ENCODE assay signal across 8 mouse cellular contexts in the genomic region with DNA sequence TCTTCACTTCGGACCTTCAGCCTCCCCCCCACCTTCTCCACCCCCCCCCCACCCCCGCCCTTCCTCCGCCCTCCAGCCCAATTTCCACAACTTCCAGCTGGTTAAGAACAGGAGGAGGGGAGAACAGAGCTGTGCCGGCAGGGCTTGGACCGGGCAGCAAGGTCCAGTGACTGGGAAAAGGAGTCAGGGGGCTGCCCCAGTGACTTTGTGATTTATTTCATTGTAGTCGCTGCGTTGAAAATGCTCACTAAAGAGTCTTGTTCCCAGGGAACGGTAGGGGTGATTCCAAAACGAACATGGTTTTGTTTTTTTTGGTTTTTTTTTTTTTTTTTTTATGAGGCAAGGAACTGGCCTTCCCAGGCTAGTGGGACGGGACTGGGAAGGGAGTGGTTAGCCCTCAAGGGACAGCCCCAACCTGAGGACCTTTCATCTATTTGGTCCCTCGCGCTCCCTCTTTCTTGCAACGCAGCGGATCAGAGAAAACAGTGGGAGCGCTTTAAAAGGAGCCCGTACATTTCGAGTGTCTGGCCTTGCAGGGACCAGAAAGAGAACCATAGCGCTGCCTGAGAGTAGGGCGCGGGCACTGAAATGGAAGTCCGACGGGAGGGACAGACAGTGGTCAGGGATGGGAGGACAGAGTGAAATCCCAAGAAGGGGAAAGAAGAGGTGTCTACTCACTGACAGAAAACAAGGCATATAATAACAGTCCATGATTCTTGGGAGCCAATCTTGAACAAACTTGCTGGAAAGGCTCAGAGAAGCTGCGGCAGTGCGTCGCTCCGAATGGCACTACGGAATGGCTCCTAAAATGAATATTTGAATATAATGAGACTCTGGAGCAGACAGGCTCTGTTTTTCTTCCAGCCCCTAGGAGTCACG. TPM values are rescaled to one million over a fixed set of nuclear protein-coding genes. Genes with fewer than 3 reads are reported as not detected.
DNase-seq lines count a peak whose midpoint lies in the region; ATAC-seq lines count a peak whose summit lies in the region.

No protein-coding gene starts in this region.

- peak; percentile 14 for DNase-seq in gastrocnemius, adult 18-20 months (ENCODE audit: low spot score)
- DNase-seq in gastrocnemius, postnatal 4 days (ENCODE audit: low spot score in 2 of 2) = no peak
- no peak for DNase-seq in embryonic facial prominence, embryonic 14.5 days (ENCODE audit: low spot score)
- DNase-seq in frontal cortex, adult 2 months (ENCODE audit: extremely low spot score in 1 of 2, low spot score in 1 of 2) = no peak
- no peak for DNase-seq in cerebellum, adult 11 months
- DNase-seq in spleen, postnatal 14 days (ENCODE audit: low spot score in 2 of 2) = no peak

- H3K9ac ChIP-seq in embryonic facial prominence, embryonic 14.5 days (ENCODE audit: low read depth, low read length) = peak overlapping the region; percentile 63
- H3K9ac ChIP-seq in hindbrain, embryonic 15.5 days = peak overlapping the region; percentile 25; the same call in 1 of the 2 replicates
- no peak overlapping the region for H3K9ac ChIP-seq in liver, embryonic 15.5 days

- WGBS in embryonic facial prominence, embryonic 14.5 days = under 1% methylated on average over 26 of the region's 28 CpGs
- whole genome bisulfite sequencing in hindbrain, embryonic 15.5 days = 0% methylated on average over 28 of the region's 28 CpGs
- WGBS in liver, embryonic 15.5 days (ENCODE audit: insufficient replicate concordance) = 1% methylated on average over 28 of the region's 28 CpGs

- H3K4me3 ChIP-seq in embryonic facial prominence, embryonic 14.5 days (ENCODE audit: low read depth, low read length) = peak overlapping the region; percentile 62
- H3K4me3 ChIP-seq in hindbrain, embryonic 15.5 days = peak overlapping the region; percentile 63
- peak overlapping the region; percentile 53 for H3K4me3 ChIP-seq in liver, embryonic 15.5 days (replicated peaks)

- ATAC-seq in embryonic facial prominence, embryonic 14.5 days (ENCODE audit: low read depth) = no peak
- ATAC-seq in hindbrain, embryonic 15.5 days (ENCODE audit: low FRiP score, low read depth) = no peak
- ATAC-seq in liver, embryonic 15.5 days (ENCODE audit: insufficient read depth) = no peak

- peaks cover 21% of the 10 kb centered on the region for H3K36me3 ChIP-seq in embryonic facial prominence, embryonic 14.5 days (ENCODE audit: control insufficient read depth, insufficient read depth, low read length)
- H3K36me3 ChIP-seq in hindbrain, embryonic 15.5 days = no peaks in the 10 kb centered on the region
- no peaks in the 10 kb centered on the region for H3K36me3 ChIP-seq in liver, embryonic 15.5 days (replicated peaks)

- peaks cover 12% of the 10 kb centered on the region; the same call in 1 of the 2 replicates for H3K4me1 ChIP-seq in embryonic facial prominence, embryonic 14.5 days (ENCODE audit: control insufficient read depth, insufficient read depth, low read length)
- H3K4me1 ChIP-seq in hindbrain, embryonic 15.5 days (replicated peaks) = peaks cover 51% of the 10 kb centered on the region
- H3K4me1 ChIP-seq in liver, embryonic 15.5 days (replicated peaks) = peaks cover 12% of the 10 kb centered on the region

- no peaks in the 10 kb centered on the region for H3K9me3 ChIP-seq in embryonic facial prominence, embryonic 14.5 days (ENCODE audit: control insufficient read depth, low read length)
- H3K9me3 ChIP-seq in hindbrain, embryonic 15.5 days = no peaks in the 10 kb centered on the region
- no peaks in the 10 kb centered on the region for H3K9me3 ChIP-seq in liver, embryonic 15.5 days (replicated peaks)

- H3K4me2 ChIP-seq in embryonic facial prominence, embryonic 14.5 days (ENCODE audit: low read depth, low read length) = peak overlapping the region; percentile 75
- peak overlapping the region; percentile 90 for H3K4me2 ChIP-seq in hindbrain, embryonic 15.5 days
- peak overlapping the region; percentile 63 for H3K4me2 ChIP-seq in liver, embryonic 15.5 days

- peaks cover 25% of the 10 kb centered on the region for H3K27me3 ChIP-seq in embryonic facial prominence, embryonic 14.5 days (replicated peaks; ENCODE audit: control insufficient read depth, insufficient read depth, low read length)
- H3K27me3 ChIP-seq in hindbrain, embryonic 15.5 days = peaks cover 75% of the 10 kb centered on the region
- peaks cover 97% of the 10 kb centered on the region for H3K27me3 ChIP-seq in liver, embryonic 15.5 days

- peak overlapping the region; percentile 64 for H3K27ac ChIP-seq in embryonic facial prominence, embryonic 14.5 days (replicated peaks; ENCODE audit: low read depth, low read length)
- H3K27ac ChIP-seq in hindbrain, embryonic 15.5 days (replicated peaks) = no peak overlapping the region
- no peak overlapping the region for H3K27ac ChIP-seq in liver, embryonic 15.5 days (replicated peaks)

RNA-seq across cellular contexts. Expression of a gene that starts 3.8 kb away (rescaled TPM):
- total RNA-seq in gastrocnemius, adult 18-20 months (2021) = 1 to 10 TPM; 7.8 to 8.8 TPM
- total RNA-seq in gastrocnemius, postnatal 4 days (2021) = 10 to 100 TPM; 19.5 to 34.7 TPM
- polyA plus RNA-seq in embryonic facial prominence, embryonic 14.5 days (2014; fragmentation: Nextera tagmentation; extraction: Ambion mirVana) = 12.3 and 16.4 TPM in 2 replicates
- 6.6 and 7.4 TPM in 2 replicates for polyA plus RNA-seq in hindbrain, embryonic 15.5 days (2015; fragmentation: Nextera tagmentation; extraction: Ambion mirVana)
- polyA plus RNA-seq in liver, embryonic 15.5 days (2015; fragmentation: Nextera tagmentation; extraction: Ambion mirVana) = 0.89 and 1.3 TPM in 2 replicates
- polyA plus RNA-seq in frontal cortex, adult 2 months (2012; rRNA removed) = 5.4 and 8.1 TPM in 2 replicates

RNA-seq across cellular contexts. Expression of a gene that starts 7.5 kb away (rescaled TPM):
- not detected for total RNA-seq in gastrocnemius, adult 18-20 months (2021)
- not detected for total RNA-seq in gastrocnemius, postnatal 4 days (2021)
- not detected in 2 replicates for polyA plus RNA-seq in embryonic facial prominence, embryonic 14.5 days (2014; fragmentation: Nextera tagmentation; extraction: Ambion mirVana)
- not detected in 2 replicates for polyA plus RNA-seq in hindbrain, embryonic 15.5 days (2015; fragmentation: Nextera tagmentation; extraction: Ambion mirVana)
- not detected in 2 replicates for polyA plus RNA-seq in liver, embryonic 15.5 days (2015; fragmentation: Nextera tagmentation; extraction: Ambion mirVana)
- polyA plus RNA-seq in frontal cortex, adult 2 months (2012; rRNA removed) = not detected in 2 replicates
